Mouse (Mus musculus): ENCODE results near the gene Srsf2. TPM values are rescaled to one million over a fixed set of nuclear protein-coding genes. Genes with fewer than 3 reads are reported as not detected.
"Not testable (repeated sequence)": the region's sequence is repeated elsewhere in the genome, so short reads cannot be mapped to it uniquely, and the experiment has no call there.

Srsf2 gene
- polyA plus RNA-seq, 1 experiment from 2014 or later, result 403 TPM

- no peaks in the 10 kb centered on the region for H3K27me3 ChIP-seq (ENCODE audit: control insufficient read depth, insufficient read depth, low read length)
- peak overlapping the region; percentile 73 for H3K4me2 ChIP-seq (replicated peaks; ENCODE audit: low read depth)
- ATAC-seq (ENCODE audit: low FRiP score, low TSS enrichment) (peak; percentile 1), DNase-seq (ENCODE audit: low spot score) (no peak)
- H3K9ac ChIP-seq (ENCODE audit: low read length), result peak overlapping the region; percentile 98
- H3K4me1 ChIP-seq (replicated peaks; ENCODE audit: control insufficient read depth, insufficient read depth), result peaks cover 3% of the 10 kb centered on the region; the same call in 1 of the 2 replicates
- H3K9me3 ChIP-seq (ENCODE audit: control insufficient read depth, low read length), result no peaks in the 10 kb centered on the region
- peak overlapping the region; percentile 99 for H3K27ac ChIP-seq (replicated peaks)
- H3K36me3 ChIP-seq (ENCODE audit: control insufficient read depth, insufficient read depth, low read length), result peaks cover 3% of the 10 kb centered on the region; the same call in 1 of the 2 replicates
- peak overlapping the region; percentile 95 for H3K4me3 ChIP-seq (ENCODE audit: low read depth, low read length)
- under 1% methylated on average over 29 of the region's 29 CpGs for WGBS
- no peak for TF ChIP-seq EP300 (optimal IDR thresholded peaks at IDR 0.05)
- TF ChIP-seq CTCF (IDR thresholded peaks at IDR 0.05; ENCODE audit: low read depth), result no peak
These were observed 1.2 kb downstream of the Srsf2 start for GRCm38 (mm10) chr11:116851576-116852290.

GRCm38 (mm10) chr11:116850833-116851477, 1.9 kb downstream of the Srsf2 start:
- 18% methylated on average over 6 of the region's 6 CpGs for WGBS
- Histone ChIP-seq H3K9ac (ENCODE audit: low read length) (peak overlapping the region; percentile 98), H3K36me3 (ENCODE audit: control insufficient read depth, insufficient read depth, low read length) (peaks cover 3% of the 10 kb centered on the region; the same call in 1 of the 2 replicates), H3K4me3 (ENCODE audit: low read depth, low read length) (peak overlapping the region; percentile 95), H3K27ac (replicated peaks) (peak overlapping the region; percentile 99; the same call in 1 of the 2 replicates), H3K27me3 (ENCODE audit: control insufficient read depth, insufficient read depth, low read length) (no peaks in the 10 kb centered on the region), H3K9me3 (ENCODE audit: control insufficient read depth, low read length) (no peaks in the 10 kb centered on the region), H3K4me1 (replicated peaks; ENCODE audit: control insufficient read depth, insufficient read depth) (peaks cover 3% of the 10 kb centered on the region; the same call in 1 of the 2 replicates), H3K4me2 (replicated peaks; ENCODE audit: low read depth) (peak overlapping the region; percentile 73)
- DNase-seq (ENCODE audit: low spot score) (no peak), ATAC-seq (ENCODE audit: low FRiP score, low TSS enrichment) (no peak)
- TF ChIP-seq CTCF (IDR thresholded peaks at IDR 0.05; ENCODE audit: low read depth) (no peak), EP300 (optimal IDR thresholded peaks at IDR 0.05) (no peak)

GRCm38 (mm10) chr11:116850085-116850484, 2.8 kb downstream of the Srsf2 start:
- no peak overlapping the region for H3K27ac ChIP-seq (replicated peaks)
- DNase-seq (ENCODE audit: low spot score), result no peak
- peaks cover 3% of the 10 kb centered on the region; the same call in 1 of the 2 replicates for H3K36me3 ChIP-seq (ENCODE audit: control insufficient read depth, insufficient read depth, low read length)
- H3K4me2 ChIP-seq (replicated peaks; ENCODE audit: low read depth), result peak overlapping the region; percentile 73
- 16% methylated on average over 4 of the region's 4 CpGs for WGBS
- peaks cover 3% of the 10 kb centered on the region; the same call in 1 of the 2 replicates for H3K4me1 ChIP-seq (replicated peaks; ENCODE audit: control insufficient read depth, insufficient read depth)
- no peaks in the 10 kb centered on the region for H3K27me3 ChIP-seq (ENCODE audit: control insufficient read depth, insufficient read depth, low read length)
- no peak for ATAC-seq (ENCODE audit: low FRiP score, low TSS enrichment)
- H3K9ac ChIP-seq (ENCODE audit: low read length), result no peak overlapping the region
- H3K4me3 ChIP-seq (ENCODE audit: low read depth, low read length), result peak overlapping the region; percentile 95; the same call in 1 of the 2 replicates
- H3K9me3 ChIP-seq (ENCODE audit: control insufficient read depth, low read length), result no peaks in the 10 kb centered on the region
- TF ChIP-seq CTCF (IDR thresholded peaks at IDR 0.05; ENCODE audit: low read depth), result no peak
- no peak for TF ChIP-seq EP300 (optimal IDR thresholded peaks at IDR 0.05)

GRCm38 (mm10) chr11:116849587-116849986, 3.3 kb downstream of the Srsf2 start:
- Histone ChIP-seq H3K36me3 (ENCODE audit: control insufficient read depth, insufficient read depth, low read length) (peaks cover 3% of the 10 kb centered on the region; the same call in 1 of the 2 replicates), H3K4me2 (replicated peaks; ENCODE audit: low read depth) (no peak overlapping the region), H3K4me1 (replicated peaks; ENCODE audit: control insufficient read depth, insufficient read depth) (peaks cover 3% of the 10 kb centered on the region; the same call in 1 of the 2 replicates), H3K9me3 (ENCODE audit: control insufficient read depth, low read length) (no peaks in the 10 kb centered on the region), H3K27me3 (ENCODE audit: control insufficient read depth, insufficient read depth, low read length) (no peaks in the 10 kb centered on the region), H3K27ac (replicated peaks) (no peak overlapping the region), H3K4me3 (ENCODE audit: low read depth, low read length) (no peak overlapping the region), H3K9ac (ENCODE audit: low read length) (no peak overlapping the region)
- ATAC-seq (ENCODE audit: low FRiP score, low TSS enrichment) (no peak), DNase-seq (ENCODE audit: low spot score) (no peak)
- TF ChIP-seq EP300 (optimal IDR thresholded peaks at IDR 0.05), result no peak
- TF ChIP-seq CTCF (IDR thresholded peaks at IDR 0.05; ENCODE audit: low read depth), result no peak

GRCm38 (mm10) chr11:116848877-116849178, 4.1 kb downstream of the Srsf2 start:
- not testable (repeated sequence) for DNase-seq (ENCODE audit: low spot score); H3K4me2 ChIP-seq (replicated peaks; ENCODE audit: low read depth); ATAC-seq (ENCODE audit: low FRiP score, low TSS enrichment); H3K27ac ChIP-seq (replicated peaks); H3K27me3 ChIP-seq (ENCODE audit: control insufficient read depth, insufficient read depth, low read length); H3K9me3 ChIP-seq (ENCODE audit: control insufficient read depth, low read length); H3K4me1 ChIP-seq (replicated peaks; ENCODE audit: control insufficient read depth, insufficient read depth); H3K4me3 ChIP-seq (ENCODE audit: low read depth, low read length); H3K9ac ChIP-seq (ENCODE audit: low read length); H3K36me3 ChIP-seq (ENCODE audit: control insufficient read depth, insufficient read depth, low read length)
- 70% methylated on average over 2 of the region's 2 CpGs for WGBS
